Mouse (Mus musculus) liver, embryonic 14.5 days (tissue): ENCODE data around the gene Mchr1.

Source experiments
- CTCF ChIP-seq: IDR thresholded peaks from 2 replicates; pipeline ENCODE4 v1.5.1; 2016; ENCODE audit warnings: antibody characterized with exemption, low read depth, control low read depth
- EP300 ChIP-seq: IDR thresholded peaks from 2 replicates; pipeline ENCODE4 v1.6.1; 2016; ENCODE audit warnings: antibody characterized with exemption, low read depth

GRCm38 (mm10) chr15:81190630-81191178 is 44.6 kb upstream of the Mchr1 start, which contains the start of gene Mrtfa:
- no peak for TF ChIP-seq EP300
- TF ChIP-seq CTCF, result peak; percentile 16; the same call in 1 of the 2 replicates
